Mouse (Mus musculus): ENCODE data around the gene Vps26c. TPM values are rescaled to one million over a fixed set of nuclear protein-coding genes. Genes with fewer than 3 reads are reported as not detected.
A peak's percentile ranks its signal among the peaks of the same experiment; 100 is the strongest.

Vps26c gene
- polyA plus RNA-seq, 1 experiment from 2014 or later: 39.3 TPM

DNA sequence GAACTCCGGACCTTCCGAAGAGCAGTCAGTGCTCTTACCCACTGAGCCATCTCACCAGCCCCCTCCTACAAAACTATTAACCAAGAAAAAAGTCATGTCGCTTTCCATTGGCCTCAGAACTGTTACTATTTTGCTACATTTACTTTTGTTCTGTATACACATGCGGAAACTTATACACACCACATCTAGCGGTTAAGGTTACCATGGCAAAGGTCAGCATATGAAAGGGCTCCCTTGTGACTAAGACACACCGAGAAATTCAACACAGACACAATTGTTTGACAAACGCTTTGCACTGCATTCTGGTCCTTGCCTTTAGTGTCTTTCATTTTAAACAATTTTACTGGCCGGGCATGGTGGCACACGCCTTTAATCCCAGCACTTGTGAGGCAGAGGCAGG lies 1.9 kb downstream of the Vps26c start:
- DNase-seq (ENCODE audit: low spot score) (no peak), ATAC-seq (replicated peaks; ENCODE audit: low FRiP score) (no peak)
- Histone ChIP-seq H3K9ac (ENCODE audit: low read depth, low read length) (no peak overlapping the region), H3K9me3 (ENCODE audit: control insufficient read depth, low read length) (no peaks in the 10 kb centered on the region), H3K27ac (ENCODE audit: low read depth, low read length) (no peak overlapping the region), H3K4me1 (replicated peaks; ENCODE audit: control insufficient read depth, insufficient read depth, low read length) (peaks cover 10% of the 10 kb centered on the region; the same call in 1 of the 2 replicates), H3K4me3 (ENCODE audit: low read depth, low read length) (no peak overlapping the region), H3K36me3 (ENCODE audit: control insufficient read depth, insufficient read depth, low read length) (no peaks in the 10 kb centered on the region), H3K4me2 (peak overlapping the region; percentile 82), H3K27me3 (replicated peaks; ENCODE audit: control insufficient read depth, insufficient read depth, low read length) (no peaks in the 10 kb centered on the region)
- 89% methylated on average over 9 of the region's 9 CpGs for WGBS

DNA sequence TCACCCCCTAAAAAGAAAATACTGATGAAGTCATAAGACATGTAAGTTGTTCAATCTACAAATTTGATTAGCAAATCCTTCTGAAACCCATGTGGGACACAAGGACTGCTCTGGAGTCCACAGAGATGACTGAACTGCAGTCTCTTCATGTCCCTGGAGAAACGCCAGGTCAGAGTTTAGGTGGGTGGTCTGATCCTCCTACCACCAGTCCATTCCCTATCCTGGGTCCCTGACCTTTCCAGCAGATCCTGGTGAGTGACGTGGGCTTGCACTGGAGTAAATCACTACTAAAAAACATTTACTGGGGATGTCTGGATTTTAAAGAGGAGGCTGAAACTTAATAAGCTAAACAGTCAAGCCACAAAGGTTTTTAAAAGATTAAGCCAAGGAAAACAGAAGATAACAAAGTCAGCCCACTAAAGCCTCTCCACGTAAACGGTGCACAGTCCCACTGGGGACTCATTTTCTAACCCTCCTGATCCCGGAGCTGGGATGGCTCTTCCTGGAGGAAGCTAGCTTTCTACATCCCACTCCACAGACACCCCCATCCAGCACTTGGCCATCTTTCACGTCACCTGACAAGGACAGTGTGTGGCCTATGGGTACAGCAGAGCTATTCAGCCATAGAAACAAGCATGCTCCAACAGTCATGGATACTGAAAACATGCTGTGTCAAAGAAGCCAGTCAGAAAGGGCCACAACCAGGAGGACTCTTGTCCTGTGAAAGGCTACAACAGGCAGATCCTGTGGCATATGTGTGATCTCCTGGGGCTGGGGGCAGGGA lies 2.8 kb downstream of the Vps26c start:
- WGBS: 54% methylated on average over 6 of the region's 6 CpGs
- no peak overlapping the region for H3K9ac ChIP-seq (ENCODE audit: low read depth, low read length)
- DNase-seq (ENCODE audit: low spot score): no peak

DNA sequence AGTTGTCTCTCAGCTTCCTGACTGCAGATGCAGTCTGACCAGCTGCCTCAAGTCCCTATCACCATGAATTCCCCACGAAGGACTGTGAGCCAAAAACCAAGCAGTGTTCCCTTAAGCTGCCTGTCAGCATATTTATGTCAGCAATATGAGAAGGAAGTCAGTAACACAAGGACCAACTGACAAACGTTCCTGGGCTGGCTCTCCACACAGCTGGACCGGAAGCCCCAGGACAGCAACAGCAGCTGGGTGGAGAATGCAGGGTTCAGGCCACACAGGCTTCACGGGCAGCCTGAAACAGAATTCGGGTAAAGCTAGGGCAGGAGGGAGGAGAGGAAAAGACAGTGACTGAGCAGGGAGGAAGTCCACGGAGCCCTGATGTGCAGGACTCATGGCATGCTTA lies 7.6 kb downstream of the Vps26c start:
- Histone ChIP-seq H3K9me3 (ENCODE audit: control insufficient read depth, low read length) (no peaks in the 10 kb centered on the region), H3K4me2 (peak overlapping the region; percentile 4; the same call in 1 of the 2 replicates), H3K4me3 (ENCODE audit: low read depth, low read length) (no peak overlapping the region), H3K4me1 (replicated peaks; ENCODE audit: control insufficient read depth, insufficient read depth, low read length) (peaks cover 15% of the 10 kb centered on the region), H3K36me3 (ENCODE audit: control insufficient read depth, insufficient read depth, low read length) (no peaks in the 10 kb centered on the region; the same call in 1 of the 2 replicates), H3K27me3 (replicated peaks; ENCODE audit: control insufficient read depth, insufficient read depth, low read length) (no peaks in the 10 kb centered on the region), H3K9ac (ENCODE audit: low read depth, low read length) (0 out of 2 replicates have a peak overlapping the region, but pooled peaks have one; percentile 6), H3K27ac (ENCODE audit: low read depth, low read length) (peak overlapping the region; percentile 10; the same call in 1 of the 2 replicates)
- DNase-seq (ENCODE audit: low spot score): no peak
- 38% methylated on average over 6 of the region's 6 CpGs for WGBS
- no peak for ATAC-seq (replicated peaks; ENCODE audit: low FRiP score)

More for the DNA sequence above, 2.8 kb downstream of the Vps26c start:
- H3K4me2 ChIP-seq: no peak overlapping the region
- no peak overlapping the region for H3K27ac ChIP-seq (ENCODE audit: low read depth, low read length)
- no peaks in the 10 kb centered on the region for H3K36me3 ChIP-seq (ENCODE audit: control insufficient read depth, insufficient read depth, low read length)
- no peaks in the 10 kb centered on the region for H3K27me3 ChIP-seq (replicated peaks; ENCODE audit: control insufficient read depth, insufficient read depth, low read length)
- no peak overlapping the region for H3K4me3 ChIP-seq (ENCODE audit: low read depth, low read length)
- no peaks in the 10 kb centered on the region for H3K9me3 ChIP-seq (ENCODE audit: control insufficient read depth, low read length)
- no peak for ATAC-seq (replicated peaks; ENCODE audit: low FRiP score)
- peaks cover 19% of the 10 kb centered on the region for H3K4me1 ChIP-seq (replicated peaks; ENCODE audit: control insufficient read depth, insufficient read depth, low read length)

DNA sequence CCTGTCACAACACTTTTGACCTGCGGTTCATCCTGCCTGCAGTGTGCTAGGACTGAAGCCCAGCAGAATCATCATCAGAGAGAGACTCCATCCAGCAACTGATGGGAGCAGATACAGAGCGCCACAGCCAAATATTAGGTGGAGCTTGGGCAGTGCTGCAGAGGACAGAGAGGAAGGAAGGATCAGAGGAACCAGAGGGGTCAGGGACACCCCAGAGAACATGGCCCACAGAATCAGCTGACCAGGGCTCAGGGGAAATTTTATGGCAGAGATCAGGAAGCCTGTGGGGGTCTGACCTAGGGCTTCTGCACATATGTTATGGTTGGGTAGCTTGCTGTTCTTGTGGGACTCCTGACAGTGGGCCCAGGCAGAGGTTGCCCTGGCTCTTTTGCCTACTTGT lies 9.0 kb downstream of the Vps26c start:
- Histone ChIP-seq H3K27me3 (replicated peaks; ENCODE audit: control insufficient read depth, insufficient read depth, low read length) (no peaks in the 10 kb centered on the region), H3K4me2 (no peak overlapping the region), H3K27ac (ENCODE audit: low read depth, low read length) (no peak overlapping the region), H3K36me3 (ENCODE audit: control insufficient read depth, insufficient read depth, low read length) (peaks cover 3% of the 10 kb centered on the region), H3K4me1 (replicated peaks; ENCODE audit: control insufficient read depth, insufficient read depth, low read length) (peaks cover 15% of the 10 kb centered on the region), H3K9me3 (ENCODE audit: control insufficient read depth, low read length) (no peaks in the 10 kb centered on the region), H3K4me3 (ENCODE audit: low read depth, low read length) (no peak overlapping the region), H3K9ac (ENCODE audit: low read depth, low read length) (no peak overlapping the region)
- DNase-seq (ENCODE audit: low spot score) (no peak), ATAC-seq (replicated peaks; ENCODE audit: low FRiP score) (peak; percentile 15; the same call in 1 of the 2 replicates)
- WGBS: 86% methylated on average over 2 of the region's 2 CpGs

DNA sequence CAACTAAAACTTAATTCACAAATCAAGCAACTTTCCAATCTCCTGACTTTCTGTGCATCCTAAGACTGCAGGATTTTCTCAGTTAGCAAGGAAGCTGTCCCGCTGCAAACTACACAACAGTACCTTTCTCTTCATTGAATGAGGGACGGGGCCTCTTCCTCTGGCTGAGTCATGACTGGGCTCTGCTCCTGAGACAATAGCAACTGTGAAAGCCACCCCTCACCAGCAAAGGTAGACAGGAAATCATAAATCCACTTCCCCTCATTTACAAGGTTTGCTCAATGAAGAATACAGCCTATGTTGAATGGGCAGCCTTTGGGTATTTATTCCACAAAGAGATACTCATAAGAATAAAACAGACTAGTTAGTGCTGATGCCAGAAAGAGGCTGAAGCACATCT lies 16.6 kb downstream of the Vps26c start:
- Histone ChIP-seq H3K27ac (ENCODE audit: low read depth, low read length) (no peak overlapping the region), H3K4me2 (no peak overlapping the region), H3K9ac (ENCODE audit: low read depth, low read length) (no peak overlapping the region), H3K4me1 (replicated peaks; ENCODE audit: control insufficient read depth, insufficient read depth, low read length) (no peaks in the 10 kb centered on the region), H3K27me3 (replicated peaks; ENCODE audit: control insufficient read depth, insufficient read depth, low read length) (no peaks in the 10 kb centered on the region), H3K9me3 (ENCODE audit: control insufficient read depth, low read length) (no peaks in the 10 kb centered on the region), H3K4me3 (ENCODE audit: low read depth, low read length) (no peak overlapping the region), H3K36me3 (ENCODE audit: control insufficient read depth, insufficient read depth, low read length) (peaks cover 12% of the 10 kb centered on the region)
- ATAC-seq (replicated peaks; ENCODE audit: low FRiP score): no peak
- no peak for DNase-seq (ENCODE audit: low spot score)
- 62% methylated on average over 2 of the region's 2 CpGs for WGBS

DNA sequence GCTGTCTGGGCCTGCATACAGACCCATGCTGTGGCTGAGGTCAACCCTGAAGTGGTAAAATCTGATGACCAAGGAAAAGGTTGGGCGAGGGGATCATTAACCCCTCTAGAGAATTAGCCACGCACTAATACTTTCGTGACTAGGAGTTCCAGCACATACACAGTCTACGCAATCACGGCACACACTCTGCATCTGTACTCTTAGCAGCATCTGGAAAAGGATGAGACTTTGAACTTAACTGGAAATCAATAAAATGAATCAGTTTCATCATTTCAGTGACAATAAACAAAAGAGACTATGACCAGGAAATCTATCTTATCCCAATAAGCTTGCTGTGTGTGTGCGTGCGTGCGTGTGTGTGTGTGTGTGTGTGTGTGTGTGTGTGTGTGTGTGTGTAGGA lies 17.9 kb downstream of the Vps26c start:
- no peaks in the 10 kb centered on the region for H3K9me3 ChIP-seq (ENCODE audit: control insufficient read depth, low read length)
- no peaks in the 10 kb centered on the region for H3K27me3 ChIP-seq (replicated peaks; ENCODE audit: control insufficient read depth, insufficient read depth, low read length)
- no peak overlapping the region for H3K27ac ChIP-seq (ENCODE audit: low read depth, low read length)
- H3K4me2 ChIP-seq: no peak overlapping the region
- H3K4me3 ChIP-seq (ENCODE audit: low read depth, low read length): no peak overlapping the region
- DNase-seq (ENCODE audit: low spot score) (no peak), ATAC-seq (replicated peaks; ENCODE audit: low FRiP score) (no peak)
- 83% methylated on average over 8 of the region's 8 CpGs for WGBS
- no peaks in the 10 kb centered on the region for H3K4me1 ChIP-seq (replicated peaks; ENCODE audit: control insufficient read depth, insufficient read depth, low read length)
- peaks cover 21% of the 10 kb centered on the region for H3K36me3 ChIP-seq (ENCODE audit: control insufficient read depth, insufficient read depth, low read length)
- no peak overlapping the region for H3K9ac ChIP-seq (ENCODE audit: low read depth, low read length)

DNA sequence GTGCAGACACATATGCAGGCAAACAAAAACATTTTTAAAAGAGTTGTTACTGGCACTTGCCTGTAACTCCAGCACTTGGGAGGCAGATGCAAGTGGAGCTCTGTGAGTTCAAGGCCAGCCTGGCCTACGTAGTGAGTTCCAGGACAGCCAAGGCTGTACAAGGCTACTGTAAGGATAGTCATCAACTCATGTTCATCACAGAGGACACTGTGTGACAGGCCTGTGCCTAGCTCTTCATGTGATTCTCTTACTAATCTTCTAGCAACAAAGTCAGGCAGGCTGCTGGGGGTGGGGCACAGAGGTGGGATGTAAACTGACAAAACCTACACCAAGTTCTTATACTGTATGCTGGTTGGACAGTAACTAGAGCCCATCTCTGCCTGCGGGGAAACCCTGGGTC lies 19.6 kb downstream of the Vps26c start:
- 81% methylated on average over 2 of the region's 2 CpGs for WGBS
- Histone ChIP-seq H3K27ac (ENCODE audit: low read depth, low read length) (no peak overlapping the region), H3K9me3 (ENCODE audit: control insufficient read depth, low read length) (no peaks in the 10 kb centered on the region)

DNA sequence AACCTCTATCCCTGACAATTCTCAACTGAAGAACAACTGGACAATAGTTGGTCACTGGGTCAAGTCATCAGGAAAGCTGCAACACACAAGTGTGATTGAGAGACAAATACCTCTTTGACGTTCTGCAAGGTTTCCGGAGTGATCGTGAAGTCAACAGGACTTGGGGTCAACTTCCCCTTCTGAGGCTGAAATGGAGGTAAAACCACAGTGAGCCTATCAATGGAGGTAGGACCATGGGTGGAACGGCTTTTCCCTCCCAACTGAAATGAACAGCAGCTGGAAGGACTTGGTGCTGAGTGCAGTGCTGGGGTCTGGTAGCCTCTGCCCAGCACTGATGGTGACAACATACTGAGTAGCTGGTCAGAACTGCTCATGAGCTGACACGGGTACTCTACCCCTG lies 22.4 kb downstream of the Vps26c start:
- Histone ChIP-seq H3K36me3 (ENCODE audit: control insufficient read depth, insufficient read depth, low read length) (peaks cover 32% of the 10 kb centered on the region), H3K9me3 (ENCODE audit: control insufficient read depth, low read length) (no peaks in the 10 kb centered on the region), H3K27me3 (replicated peaks; ENCODE audit: control insufficient read depth, insufficient read depth, low read length) (no peaks in the 10 kb centered on the region), H3K4me1 (replicated peaks; ENCODE audit: control insufficient read depth, insufficient read depth, low read length) (no peaks in the 10 kb centered on the region), H3K4me3 (ENCODE audit: low read depth, low read length) (no peak overlapping the region), H3K4me2 (no peak overlapping the region), H3K27ac (ENCODE audit: low read depth, low read length) (no peak overlapping the region), H3K9ac (ENCODE audit: low read depth, low read length) (no peak overlapping the region)
- WGBS: 69% methylated on average over 5 of the region's 5 CpGs
- no peak for ATAC-seq (replicated peaks; ENCODE audit: low FRiP score)
- DNase-seq (ENCODE audit: low spot score): no peak

More for the DNA sequence above, 19.6 kb downstream of the Vps26c start:
- ATAC-seq (replicated peaks; ENCODE audit: low FRiP score) (no peak), DNase-seq (ENCODE audit: low spot score) (no peak)
- Histone ChIP-seq H3K27me3 (replicated peaks; ENCODE audit: control insufficient read depth, insufficient read depth, low read length) (no peaks in the 10 kb centered on the region), H3K4me3 (ENCODE audit: low read depth, low read length) (no peak overlapping the region), H3K36me3 (ENCODE audit: control insufficient read depth, insufficient read depth, low read length) (peaks cover 22% of the 10 kb centered on the region), H3K9ac (ENCODE audit: low read depth, low read length) (no peak overlapping the region), H3K4me2 (no peak overlapping the region), H3K4me1 (replicated peaks; ENCODE audit: control insufficient read depth, insufficient read depth, low read length) (no peaks in the 10 kb centered on the region)

DNA sequence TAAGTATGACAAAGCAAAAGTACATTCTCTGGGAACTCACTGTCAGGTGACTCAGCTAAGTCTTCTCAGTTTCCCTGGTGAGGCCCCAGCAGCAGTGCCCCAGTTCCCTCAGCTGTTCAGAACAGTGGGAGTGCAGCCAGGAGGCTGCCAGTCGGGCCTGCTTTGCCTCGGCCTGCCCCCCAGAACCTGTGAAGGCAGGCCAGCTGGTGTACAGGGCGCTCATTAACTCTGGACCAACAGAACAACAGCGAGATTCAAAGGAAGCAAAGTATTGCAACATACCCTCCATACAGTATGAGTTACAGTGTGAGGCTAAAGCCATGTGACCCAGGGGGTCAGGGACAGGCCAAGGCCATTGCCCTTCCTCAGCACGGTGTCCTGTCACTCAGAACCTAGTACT lies 28.7 kb downstream of the Vps26c start:
- H3K9me3 ChIP-seq (ENCODE audit: control insufficient read depth, low read length): no peaks in the 10 kb centered on the region
- DNase-seq (ENCODE audit: low spot score): no peak
- peak; percentile 81 for ATAC-seq (replicated peaks; ENCODE audit: low FRiP score)
- peaks cover 26% of the 10 kb centered on the region for H3K36me3 ChIP-seq (ENCODE audit: control insufficient read depth, insufficient read depth, low read length)
- no peaks in the 10 kb centered on the region for H3K27me3 ChIP-seq (replicated peaks; ENCODE audit: control insufficient read depth, insufficient read depth, low read length)
- no peak overlapping the region for H3K4me2 ChIP-seq
- no peaks in the 10 kb centered on the region; the same call in 1 of the 2 replicates for H3K4me1 ChIP-seq (replicated peaks; ENCODE audit: control insufficient read depth, insufficient read depth, low read length)
- no peak overlapping the region for H3K9ac ChIP-seq (ENCODE audit: low read depth, low read length)
- no peak overlapping the region for H3K27ac ChIP-seq (ENCODE audit: low read depth, low read length)
- H3K4me3 ChIP-seq (ENCODE audit: low read depth, low read length): no peak overlapping the region
- 61% methylated on average over 5 of the region's 5 CpGs for WGBS
